In the genomic region with DNA sequence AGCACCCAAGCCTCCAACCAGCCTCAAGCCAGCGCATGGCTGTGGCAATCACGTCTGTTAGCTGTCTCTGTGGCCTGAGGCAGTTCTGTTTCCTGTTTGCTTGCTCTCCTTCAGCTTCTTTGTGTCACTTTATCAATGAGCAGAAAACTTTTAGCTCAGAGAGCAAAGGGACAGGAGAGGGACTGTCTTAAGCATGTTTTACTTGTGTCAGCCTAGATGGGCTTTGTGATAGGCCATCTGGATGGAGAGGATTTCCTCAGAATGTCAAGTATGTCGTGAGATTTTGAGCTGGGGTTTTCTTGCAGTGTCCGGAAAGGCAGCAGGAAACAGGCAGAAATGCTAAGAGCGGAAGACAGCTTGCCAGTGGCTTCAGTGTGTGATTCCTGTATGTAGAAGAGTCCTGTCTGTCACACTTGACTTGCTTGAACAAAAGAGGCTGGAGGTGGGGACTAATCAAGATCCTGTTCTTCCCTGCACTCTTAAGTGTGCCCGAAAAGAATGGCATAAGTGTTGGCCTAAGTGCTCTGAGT, we compare ENCODE assay signal across 9 mouse cellular contexts. TPM values are rescaled to one million over a fixed set of nuclear protein-coding genes. Genes with fewer than 3 reads are reported as not detected.
DNase-seq lines count a peak whose midpoint lies in the region; ATAC-seq lines count a peak whose summit lies in the region.
"Had no signal": no experiment of that assay in that cellular context is flagged by ENCODE, and none has a peak within 500 bp of the region (broad histone marks: within the 10 kb centered on the region; RNA-seq: fewer than 3 reads in every experiment).

No protein-coding gene starts in this region.

- DNase-seq in hindbrain, embryonic 11.5 days (ENCODE audit: low spot score): peak; percentile 10
- DNase-seq in thymus, postnatal 36 days: peak; percentile 31 to 37
- no peak for DNase-seq in layer of hippocampus, adult 9-11 months
- no peak for DNase-seq in layer of hippocampus, adult 9-10 months (ENCODE audit: low spot score)

- H3K36me3 ChIP-seq in hindbrain, embryonic 11.5 days (ENCODE audit: control insufficient read depth, insufficient read depth, low read length): no peaks in the 10 kb centered on the region
- H3K36me3 ChIP-seq in hindbrain, embryonic 12.5 days: no peaks in the 10 kb centered on the region
- no peaks in the 10 kb centered on the region for H3K36me3 ChIP-seq in forebrain, embryonic 16.5 days (ENCODE audit: control insufficient read depth, insufficient read depth)
- no peaks in the 10 kb centered on the region for H3K36me3 ChIP-seq in kidney, embryonic 16.5 days (ENCODE audit: insufficient read depth, low read length)

- H3K4me3 ChIP-seq in hindbrain, embryonic 11.5 days (ENCODE audit: low read depth, low read length): no peak overlapping the region
- no peak overlapping the region for H3K4me3 ChIP-seq in hindbrain, embryonic 12.5 days
- H3K4me3 ChIP-seq in forebrain, embryonic 16.5 days (replicated peaks; ENCODE audit: low read length): no peak overlapping the region
- no peak overlapping the region for H3K4me3 ChIP-seq in kidney, embryonic 16.5 days (ENCODE audit: low read length)

- no peaks in the 10 kb centered on the region for H3K27me3 ChIP-seq in hindbrain, embryonic 11.5 days (ENCODE audit: control insufficient read depth, insufficient read depth, low read length)
- H3K27me3 ChIP-seq in hindbrain, embryonic 12.5 days: no peaks in the 10 kb centered on the region
- no peaks in the 10 kb centered on the region for H3K27me3 ChIP-seq in forebrain, embryonic 16.5 days (replicated peaks; ENCODE audit: control insufficient read depth, insufficient read depth, low read length)
- no peaks in the 10 kb centered on the region for H3K27me3 ChIP-seq in kidney, embryonic 16.5 days (ENCODE audit: insufficient read depth, low read length)

- WGBS in hindbrain, embryonic 11.5 days: 72% methylated on average over 6 of the region's 6 CpGs
- WGBS in hindbrain, embryonic 12.5 days: 69% methylated on average over 6 of the region's 6 CpGs
- WGBS in forebrain, embryonic 16.5 days: 54% methylated on average over 6 of the region's 6 CpGs
- 46% methylated on average over 6 of the region's 6 CpGs for WGBS in kidney, embryonic 16.5 days

- no peak overlapping the region for H3K9ac ChIP-seq in hindbrain, embryonic 11.5 days (ENCODE audit: low read depth, low read length)
- H3K9ac ChIP-seq in hindbrain, embryonic 12.5 days: no peak overlapping the region
- no peak overlapping the region for H3K9ac ChIP-seq in forebrain, embryonic 16.5 days (replicated peaks; ENCODE audit: low read depth, low read length)
- H3K9ac ChIP-seq in kidney, embryonic 16.5 days (replicated peaks; ENCODE audit: low read length): peak overlapping the region; percentile 7; the same call in 1 of the 2 replicates

- H3K4me2 ChIP-seq in hindbrain, embryonic 11.5 days (replicated peaks; ENCODE audit: low read depth, low read length): no peak overlapping the region
- H3K4me2 ChIP-seq in hindbrain, embryonic 12.5 days (replicated peaks): no peak overlapping the region
- no peak overlapping the region for H3K4me2 ChIP-seq in forebrain, embryonic 16.5 days (ENCODE audit: low read length)
- H3K4me2 ChIP-seq in kidney, embryonic 16.5 days (replicated peaks; ENCODE audit: low read depth, low read length): 0 out of 2 replicates have a peak overlapping the region, but pooled peaks have one; percentile 2

- H3K9me3 ChIP-seq in hindbrain, embryonic 11.5 days (ENCODE audit: control insufficient read depth, low read length): no peaks in the 10 kb centered on the region
- no peaks in the 10 kb centered on the region for H3K9me3 ChIP-seq in hindbrain, embryonic 12.5 days (replicated peaks)
- no peaks in the 10 kb centered on the region for H3K9me3 ChIP-seq in forebrain, embryonic 16.5 days (ENCODE audit: control insufficient read depth, low read length)
- no peaks in the 10 kb centered on the region for H3K9me3 ChIP-seq in kidney, embryonic 16.5 days (ENCODE audit: low read length)
- H3K9me3 ChIP-seq: G1E had no signal

- no peaks in the 10 kb centered on the region for H3K4me1 ChIP-seq in hindbrain, embryonic 11.5 days (replicated peaks; ENCODE audit: control insufficient read depth, insufficient read depth, low read length)
- 0 out of 2 replicates have a peak, but pooled peaks cover 6% of the 10 kb centered on the region for H3K4me1 ChIP-seq in hindbrain, embryonic 12.5 days
- 0 out of 2 replicates have a peak, but pooled peaks cover 2% of the 10 kb centered on the region for H3K4me1 ChIP-seq in forebrain, embryonic 16.5 days (replicated peaks; ENCODE audit: control insufficient read depth, insufficient read depth, low read length)
- H3K4me1 ChIP-seq in kidney, embryonic 16.5 days (ENCODE audit: insufficient read depth, low read length): peaks cover 7% of the 10 kb centered on the region; the same call in 1 of the 2 replicates

- H3K27ac ChIP-seq in hindbrain, embryonic 11.5 days (ENCODE audit: low read depth, low read length): no peak overlapping the region
- no peak overlapping the region for H3K27ac ChIP-seq in hindbrain, embryonic 12.5 days
- peak overlapping the region; percentile 15; the same call in 1 of the 2 replicates for H3K27ac ChIP-seq in forebrain, embryonic 16.5 days (ENCODE audit: low read length)
- peak overlapping the region; percentile 57; the same call in 1 of the 2 replicates for H3K27ac ChIP-seq in kidney, embryonic 16.5 days (ENCODE audit: low read length)

- no peak for ATAC-seq in hindbrain, embryonic 11.5 days (ENCODE audit: low FRiP score)
- ATAC-seq in hindbrain, embryonic 12.5 days (ENCODE audit: low FRiP score): no peak
- ATAC-seq in forebrain, embryonic 16.5 days: no peak
- peak; percentile 71 for ATAC-seq in kidney, embryonic 16.5 days (ENCODE audit: low FRiP score, low TSS enrichment)
- ATAC-seq in megakaryocyte progenitor cell, adult 5-6 weeks (replicated peaks; ENCODE audit: poor library complexity): peak; percentile 73

RNA-seq across cellular contexts. Expression of gene Eml4, which starts 46.9 kb away (rescaled TPM):
- 47.1 and 49.0 TPM in 2 replicates for polyA plus RNA-seq in hindbrain, embryonic 11.5 days (2014; fragmentation: Nextera tagmentation; extraction: Ambion mirVana)
- polyA plus RNA-seq in hindbrain, embryonic 12.5 days (2016; fragmentation: Nextera tagmentation; extraction: Ambion mirVana): 57.9 and 59.7 TPM in 2 replicates
- 31.7 and 33.9 TPM in 2 replicates for polyA plus RNA-seq in forebrain, embryonic 16.5 days (2015; fragmentation: Nextera tagmentation; extraction: Ambion mirVana)
- 34.4 and 36.2 TPM in 2 replicates for polyA plus RNA-seq in kidney, embryonic 16.5 days (2015; fragmentation: Nextera tagmentation; extraction: Ambion mirVana)
- 38.0 and 41.5 TPM in 2 replicates for total RNA-seq in megakaryocyte progenitor cell, adult 5-6 weeks (2015)
- total RNA-seq in megakaryocyte progenitor cell, adult 5-6 weeks (2017): 79.6 and 86.3 TPM in 2 replicates

Comparison
In these comparisons a context has a peak if more than half of its experiments do, and no peak if none do; other contexts are left out.
1. ATAC-seq: peak in kidney, embryonic 16.5 days (single experiment) and megakaryocyte progenitor cell, adult 5-6 weeks (single experiment); none in hindbrain, embryonic 11.5 days (single experiment), hindbrain, embryonic 12.5 days (single experiment) and forebrain, embryonic 16.5 days (single experiment).
2. DNase-seq: peak in hindbrain, embryonic 11.5 days (single experiment) and thymus, postnatal 36 days (2 of 2); none in layer of hippocampus, adult 9-11 months (single experiment) and layer of hippocampus, adult 9-10 months (single experiment).
3. H3K27ac ChIP-seq: peak in forebrain, embryonic 16.5 days (single experiment) and kidney, embryonic 16.5 days (single experiment); none in hindbrain, embryonic 11.5 days (single experiment) and hindbrain, embryonic 12.5 days (single experiment).